Mouse (Mus musculus) G1E (cell line): ENCODE measurements at regions not wholly inside any gene's neighbourhood (a gene's known extent, or its start where the extent isn't known, plus 50 kb on each side); places are given as distances from the start of the nearest gene placed in this dataset.

ENCODE experiments used
- CTCF ChIP-seq: IDR thresholded peaks from 2 replicates; pipeline ENCODE4 v1.5.1; 2012; ENCODE audit warnings: low read depth, low read length, inconsistent platforms, mixed read lengths
- GATA2 ChIP-seq: IDR thresholded peaks from 2 replicates; pipeline ENCODE4 v1.6.1; 2012; ENCODE audit warnings: low read depth, low read length, inconsistent platforms, borderline replicate concordance
- POLR2AphosphoS5 ChIP-seq: IDR thresholded peaks from 2 replicates; pipeline ENCODE4 v1.6.1; 2012; ENCODE audit warnings: low read depth, low read length, inconsistent platforms; ENCODE audit not compliant: insufficient replicate concordance
- TAL1 ChIP-seq: conservative IDR thresholded peaks from 2 replicates; pipeline ENCODE4 v1.6.1; 2012; ENCODE audit warnings: low read depth, low read length, inconsistent platforms, mixed read lengths

GRCm38 (mm10) chr13:16350061-16350460 is 338.4 kb downstream of the Inhba start:
- TF ChIP-seq CTCF (no peak), POLR2AphosphoS5 (no peak), GATA2 (no peak), TAL1 (no peak)
